Mouse (Mus musculus) left cerebral cortex, postnatal 4 days (tissue): ENCODE data around the gene 0610040J01Rik. TPM values are rescaled to one million over a fixed set of nuclear protein-coding genes. Genes with fewer than 3 reads are reported as not detected.
"Not testable (repeated sequence)": the region's sequence is repeated elsewhere in the genome, so short reads cannot be mapped to it uniquely, and the experiment has no call there.

Source experiments
- DNase-seq: peaks from one replicate; pipeline ENCODE4 v3.0.0-alpha.2; 2022
- intact Hi-C: fragments of 180-260 bp; cut with DNase I; formaldehyde crosslinking; loops from one replicate; pipeline ENCODE4 v1.15.1; 2025
- total RNA-seq, 2 experiments: library from RNA; stranded (reverse); gene quantifications; 2 replicates each; pipeline ENCODE4 v1.2.3; 2021

Gene 0610040J01Rik
- total RNA-seq, 2 experiments from 2014 or later, result 4.0 to 4.4 TPM

- DNase-seq, result no peak
- intact Hi-C loops, result no loop called here
These were observed 79.7 kb downstream of the 0610040J01Rik start for GRCm38 (mm10) chr5:63891912-63892311.

- intact Hi-C loops, DNase-seq: not testable (repeated sequence)
These were observed 85.0 kb downstream of the 0610040J01Rik start for GRCm38 (mm10) chr5:63897001-63897819.

- no peak for DNase-seq
- intact Hi-C loops, result no loop called here
These were observed 85.6 kb downstream of the 0610040J01Rik start for GRCm38 (mm10) chr5:63897820-63898110.

- intact Hi-C loops, result loop anchor here (10.0 kb wide), 1 partner anchor 171 kb away; no protein-coding TSS in a partner anchor
- no peak for DNase-seq
These were observed 91.2 kb downstream of the 0610040J01Rik start for GRCm38 (mm10) chr5:63903329-63903728.

- DNase-seq, result peak; percentile 80
- intact Hi-C loops, result loop anchor here (5.0 to 10.0 kb wide), 2 partner anchors 168 to 366 kb away; no protein-coding TSS in a partner anchor
These were observed 94.3 kb downstream of the 0610040J01Rik start for GRCm38 (mm10) chr5:63906149-63907093.

GRCm38 (mm10) chr5:63907513-63907912 is 95.3 kb downstream of the 0610040J01Rik start:
- DNase-seq, result no peak
- intact Hi-C loops, result loop anchor here (5.0 to 10.0 kb wide), 2 partner anchors 167 to 365 kb away; no protein-coding TSS in a partner anchor

- intact Hi-C loops, result no loop called here
- DNase-seq, result no peak
These were observed 98.2 kb downstream of the 0610040J01Rik start for GRCm38 (mm10) chr5:63910171-63910960.

- intact Hi-C loops, result no loop called here
These were observed 102.7 kb downstream of the 0610040J01Rik start for GRCm38 (mm10) chr5:63914896-63915295.

GRCm38 (mm10) chr5:63916457-63917139 is 104.4 kb downstream of the 0610040J01Rik start:
- intact Hi-C loops, result no loop called here
- DNase-seq, result no peak

More at GRCm38 (mm10) chr5:63914896-63915295, 102.7 kb downstream of the 0610040J01Rik start:
- DNase-seq, result no peak

- intact Hi-C loops, result no loop called here
- DNase-seq, result no peak
These were observed 106.0 kb downstream of the 0610040J01Rik start for GRCm38 (mm10) chr5:63918201-63918600.

- intact Hi-C loops, result no loop called here
- no peak for DNase-seq
These were observed 111.3 kb downstream of the 0610040J01Rik start for GRCm38 (mm10) chr5:63923305-63924025.

- intact Hi-C loops, result no loop called here
- DNase-seq, result no peak
These were observed 113.0 kb downstream of the 0610040J01Rik start for GRCm38 (mm10) chr5:63925035-63925628.

GRCm38 (mm10) chr5:63930824-63931358 is 118.7 kb downstream of the 0610040J01Rik start:
- intact Hi-C loops, result no loop called here
- no peak for DNase-seq

GRCm38 (mm10) chr5:63932829-63933228 is 120.7 kb downstream of the 0610040J01Rik start:
- intact Hi-C loops, result no loop called here
- DNase-seq, result no peak

GRCm38 (mm10) chr5:63935581-63935980 is 123.4 kb downstream of the 0610040J01Rik start:
- intact Hi-C loops, result no loop called here
- no peak for DNase-seq

GRCm38 (mm10) chr5:63936740-63937139 is 124.6 kb downstream of the 0610040J01Rik start:
- no peak for DNase-seq
- intact Hi-C loops, result no loop called here

GRCm38 (mm10) chr5:63938575-63938974 is 126.4 kb downstream of the 0610040J01Rik start:
- intact Hi-C loops, result no loop called here
- no peak for DNase-seq

GRCm38 (mm10) chr5:63941891-63942290 is 129.7 kb downstream of the 0610040J01Rik start:
- DNase-seq, result no peak
- intact Hi-C loops, result no loop called here

GRCm38 (mm10) chr5:63943291-63943690 is 131.1 kb downstream of the 0610040J01Rik start:
- no peak for DNase-seq
- intact Hi-C loops, result no loop called here
